Mouse (Mus musculus) midbrain, embryonic 16.5 days (tissue): ENCODE results near the gene Psma1. TPM values are rescaled to one million over a fixed set of nuclear protein-coding genes. Genes with fewer than 3 reads are reported as not detected.

Source experiments
- ATAC-seq: fragments of 200-750 bp; cut with Nextera tagmentation; 2 replicates; pipeline ENCODE4 v1.8.0; 2017; ENCODE audit warnings: moderate TSS enrichment
- H3K27ac ChIP-seq: fragments of 300-500 bp; sonication (generic); 2 replicates; pipeline ENCODE4 v1.5.1; 2014; ENCODE audit warnings: mild to moderate bottlenecking, low read length, mixed read lengths
- H3K27me3 ChIP-seq: fragments of 300-500 bp; sonication (generic); 2 replicates; pipeline ENCODE4 v1.6.1; 2014; ENCODE audit warnings: low read depth, low read length, mixed read lengths; ENCODE audit not compliant: control insufficient read depth, insufficient read depth
- H3K36me3 ChIP-seq: fragments of 300-500 bp; sonication (generic); 2 replicates; pipeline ENCODE4 v1.6.1; 2014; ENCODE audit warnings: mild to moderate bottlenecking, low read length, moderate library complexity, mixed read lengths; ENCODE audit not compliant: control insufficient read depth, insufficient read depth
- H3K4me1 ChIP-seq: fragments of 300-500 bp; sonication (generic); 2 replicates; pipeline ENCODE4 v1.6.1; 2014; ENCODE audit warnings: mild to moderate bottlenecking, low read length, mixed read lengths; ENCODE audit not compliant: control insufficient read depth, insufficient read depth
- H3K4me2 ChIP-seq: fragments of 300-500 bp; sonication (generic); 2 replicates; pipeline ENCODE4 v1.6.1; 2014; ENCODE audit warnings: mild to moderate bottlenecking, low read length, mixed read lengths
- H3K4me3 ChIP-seq: fragments of 300-500 bp; sonication (generic); 2 replicates; pipeline ENCODE4 v1.5.1; 2014; ENCODE audit warnings: low read depth, mild to moderate bottlenecking, low read length, moderate library complexity, mixed read lengths
- H3K9ac ChIP-seq: fragments of 300-500 bp; sonication (generic); 2 replicates; pipeline ENCODE4 v1.6.1; 2014; ENCODE audit warnings: low read depth, low read length, mixed read lengths
- H3K9me3 ChIP-seq: fragments of 300-500 bp; sonication (generic); replicated peaks from 2 replicates; pipeline ENCODE4 v1.6.1; 2014; ENCODE audit warnings: mild to moderate bottlenecking, low read length, mixed read lengths; ENCODE audit not compliant: control insufficient read depth, poor library complexity, severe bottlenecking
- WGBS: fragments of 180-500 bp; shearing (Covaris S2); extraction: QIAGEN DNeasy Blood & Tissue Kit; methylation state at CpG from one replicate; pipeline ENCODE4 v1.1.7; 2014; 5-methylcytosine and 5-hydroxymethylcytosine counted together
- polyA plus RNA-seq: library from polyadenylated mRNA; unstranded; fragments of >200 nt; fragmentation: Nextera tagmentation; extraction: Ambion mirVana; gene quantifications from 2 replicates; pipeline ENCODE4 v1.2.1, GENCODE M21; 2015

The Psma1 gene
- polyA plus RNA-seq, 1 experiment from 2014 or later: 348 TPM

DNA sequence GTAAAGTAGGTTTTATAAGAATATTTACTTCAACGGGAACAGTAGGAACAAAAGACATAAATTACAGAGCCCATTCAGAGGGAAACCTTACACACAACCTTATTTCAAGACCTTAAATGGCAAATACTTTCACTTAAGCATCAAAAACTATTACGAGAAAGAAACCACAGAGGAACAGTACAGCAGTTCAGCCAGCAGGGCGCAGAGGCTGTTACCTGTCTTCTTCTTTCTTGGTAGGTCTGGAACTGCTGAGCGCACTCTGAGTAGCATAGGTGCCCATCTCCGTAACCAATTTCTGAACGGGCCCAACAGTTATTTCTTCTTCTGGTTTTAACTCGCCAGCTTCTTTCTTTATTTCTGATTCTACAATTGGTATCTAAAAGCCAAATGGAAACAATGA is 42.9 kb downstream of the Psma1 start:
- Histone ChIP-seq H3K4me3 (no peak overlapping the region), H3K36me3 (peaks cover 28% of the 10 kb centered on the region), H3K9me3 (no peaks in the 10 kb centered on the region), H3K4me1 (no peaks in the 10 kb centered on the region), H3K27ac (no peak overlapping the region), H3K4me2 (no peak overlapping the region), H3K9ac (no peak overlapping the region), H3K27me3 (no peaks in the 10 kb centered on the region)
- ATAC-seq: no peak
- WGBS: 95% methylated on average over 7 of the region's 7 CpGs

DNA sequence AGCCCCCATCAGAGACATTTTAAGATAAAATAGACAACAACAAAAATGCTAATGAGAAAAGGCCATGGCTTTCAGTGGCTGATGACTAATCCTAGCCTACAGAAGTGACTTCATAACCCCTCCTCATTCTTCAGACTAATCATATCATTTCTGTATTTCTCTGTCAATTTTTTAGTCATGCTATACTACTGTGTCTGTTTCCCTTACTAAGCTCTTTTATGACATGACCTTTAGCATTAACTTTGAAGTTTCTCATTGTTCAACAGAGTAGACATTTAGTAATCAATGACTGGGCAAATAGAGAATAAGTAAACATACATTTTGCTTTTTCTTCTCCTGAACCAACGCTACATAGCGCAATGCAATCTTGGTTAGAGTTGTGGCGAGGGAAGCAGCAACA is 44.1 kb downstream of the Psma1 start:
- Histone ChIP-seq H3K4me2 (no peak overlapping the region), H3K4me1 (no peaks in the 10 kb centered on the region), H3K36me3 (peaks cover 30% of the 10 kb centered on the region), H3K27me3 (no peaks in the 10 kb centered on the region), H3K9ac (no peak overlapping the region), H3K27ac (no peak overlapping the region), H3K9me3 (no peaks in the 10 kb centered on the region), H3K4me3 (no peak overlapping the region)
- WGBS: 94% methylated on average over 3 of the region's 3 CpGs
- no peak for ATAC-seq

- H3K4me3 ChIP-seq: no peak overlapping the region
- H3K4me1 ChIP-seq: no peaks in the 10 kb centered on the region
- no peak overlapping the region for H3K27ac ChIP-seq
- no peaks in the 10 kb centered on the region for H3K27me3 ChIP-seq
- 90% methylated on average over 1 of the region's 1 CpGs for WGBS
- H3K36me3 ChIP-seq: peaks cover 36% of the 10 kb centered on the region
- H3K9me3 ChIP-seq: no peaks in the 10 kb centered on the region
- no peak for ATAC-seq
- no peak overlapping the region for H3K9ac ChIP-seq
- no peak overlapping the region for H3K4me2 ChIP-seq
These were observed 49.4 kb downstream of the Psma1 start for GRCm38 (mm10) chr7:114226521-114226920.

- Histone ChIP-seq H3K4me1 (no peaks in the 10 kb centered on the region), H3K4me2 (no peak overlapping the region), H3K9me3 (no peaks in the 10 kb centered on the region), H3K27ac (no peak overlapping the region), H3K4me3 (no peak overlapping the region), H3K36me3 (peaks cover 30% of the 10 kb centered on the region), H3K9ac (no peak overlapping the region), H3K27me3 (no peaks in the 10 kb centered on the region)
- no peak for ATAC-seq
- 95% methylated on average over 4 of the region's 4 CpGs for WGBS
These were observed 55.5 kb downstream of the Psma1 start for GRCm38 (mm10) chr7:114220433-114220832.

DNA sequence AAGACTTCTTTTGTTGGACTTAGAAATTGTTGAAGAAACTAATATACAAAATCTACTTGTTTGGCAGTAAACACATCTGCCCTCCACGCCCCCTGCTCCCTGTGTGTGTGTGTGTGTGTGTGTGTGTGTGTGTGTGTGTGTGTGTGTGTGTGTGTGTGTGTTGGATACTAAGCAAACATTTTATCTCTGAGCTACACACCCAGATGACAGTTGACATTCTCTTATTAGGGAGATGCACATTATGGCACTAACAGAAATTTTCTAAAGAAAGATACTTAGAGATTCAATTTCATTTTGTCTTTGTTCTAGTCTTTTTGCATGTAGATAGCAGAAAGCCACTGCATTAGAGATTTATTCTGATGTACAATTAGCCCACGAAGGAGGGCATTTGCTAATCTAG is 59.0 kb downstream of the Psma1 start:
- no peak for ATAC-seq
- Histone ChIP-seq H3K9me3 (no peaks in the 10 kb centered on the region), H3K4me3 (no peak overlapping the region), H3K27ac (no peak overlapping the region), H3K4me1 (no peaks in the 10 kb centered on the region), H3K27me3 (no peaks in the 10 kb centered on the region), H3K4me2 (no peak overlapping the region), H3K36me3 (peaks cover 31% of the 10 kb centered on the region), H3K9ac (no peak overlapping the region)
- WGBS: 93% methylated on average over 2 of the region's 2 CpGs

Other genes starting within 250 kb of the Psma1 start
- 24.7 and 26.8 TPM in 2 replicates for gene Rras2, start 158.3 kb downstream of the Psma1 start, polyA plus RNA-seq
- 85.2 and 91.0 TPM in 2 replicates for gene Copb1, start 21.4 kb downstream of the Psma1 start, polyA plus RNA-seq
- gene Pde3b, start 139.2 kb upstream of the Psma1 start, polyA plus RNA-seq: 3.6 and 4.1 TPM in 2 replicates